Mouse (Mus musculus) forebrain, embryonic 15.5 days (tissue): ENCODE measurements around the gene Crybb1. TPM values are rescaled to one million over a fixed set of nuclear protein-coding genes. Genes with fewer than 3 reads are reported as not detected.

Experiments
- ATAC-seq: fragments of 200-750 bp; cut with Nextera tagmentation; replicated peaks from 2 replicates; pipeline ENCODE4 v1.8.0; 2017; ENCODE audit warnings: mild to moderate bottlenecking, moderate TSS enrichment, moderate library complexity
- H3K27ac ChIP-seq: fragments of 300-500 bp; sonication (generic); replicated peaks from 2 replicates; pipeline ENCODE4 v1.5.1; 2015; ENCODE audit warnings: mild to moderate bottlenecking, inconsistent platforms
- H3K27me3 ChIP-seq: fragments of 300-500 bp; sonication (generic); 2 replicates; pipeline ENCODE4 v1.6.1; 2015; ENCODE audit warnings: inconsistent platforms
- H3K36me3 ChIP-seq: fragments of 300-500 bp; sonication (generic); 2 replicates; pipeline ENCODE4 v1.6.1; 2015; ENCODE audit warnings: mild to moderate bottlenecking, inconsistent platforms
- H3K4me1 ChIP-seq: fragments of 300-500 bp; sonication (generic); 2 replicates; pipeline ENCODE4 v1.6.1; 2015; ENCODE audit warnings: inconsistent platforms
- H3K4me2 ChIP-seq: fragments of 300-500 bp; sonication (generic); replicated peaks from 2 replicates; pipeline ENCODE4 v1.6.1; 2015; ENCODE audit warnings: mild to moderate bottlenecking, inconsistent platforms
- H3K4me3 ChIP-seq: fragments of 300-500 bp; sonication (generic); 2 replicates; pipeline ENCODE4 v1.5.1; 2015; ENCODE audit warnings: mild to moderate bottlenecking, inconsistent platforms
- H3K9ac ChIP-seq: fragments of 300-500 bp; sonication (generic); replicated peaks from 2 replicates; pipeline ENCODE4 v1.6.1; 2015; ENCODE audit warnings: mild to moderate bottlenecking, inconsistent platforms
- H3K9me3 ChIP-seq: fragments of 300-500 bp; sonication (generic); 2 replicates; pipeline ENCODE4 v1.6.1; 2016; ENCODE audit warnings: inconsistent platforms
- WGBS: fragments of 180-500 bp; shearing (Covaris S2); methylation state at CpG from one replicate; pipeline ENCODE4 v1.1.7; 2015; ENCODE audit warnings: mixed read lengths; 5-methylcytosine and 5-hydroxymethylcytosine counted together
- polyA plus RNA-seq: library from polyadenylated mRNA; unstranded; fragments of >200 nt; fragmentation: Nextera tagmentation; extraction: Ambion mirVana; gene quantifications from 2 replicates; pipeline ENCODE4 v1.2.1, GENCODE M21; 2015

Gene Crybb1
- polyA plus RNA-seq, 1 experiment from 2014 or later = 5.4 TPM

GRCm38 (mm10) chr5:112300721-112301308 is 45.2 kb downstream of the Crybb1 start:
- H3K9ac ChIP-seq = no peak overlapping the region
- no peak overlapping the region for H3K4me2 ChIP-seq
- no peak for ATAC-seq
- WGBS = 88% methylated on average over 6 of the region's 6 CpGs
- no peaks in the 10 kb centered on the region for H3K9me3 ChIP-seq
- 0 out of 2 replicates have a peak, but pooled peaks cover 4% of the 10 kb centered on the region for H3K4me1 ChIP-seq
- no peak overlapping the region for H3K27ac ChIP-seq
- H3K27me3 ChIP-seq = no peaks in the 10 kb centered on the region
- no peak overlapping the region for H3K4me3 ChIP-seq
- no peaks in the 10 kb centered on the region for H3K36me3 ChIP-seq

- H3K9ac ChIP-seq = no peak overlapping the region
- H3K4me2 ChIP-seq = no peak overlapping the region
- H3K9me3 ChIP-seq = no peaks in the 10 kb centered on the region
- 0 out of 2 replicates have a peak, but pooled peaks cover 4% of the 10 kb centered on the region for H3K4me1 ChIP-seq
- ATAC-seq = no peak
- no peaks in the 10 kb centered on the region for H3K27me3 ChIP-seq
- H3K36me3 ChIP-seq = no peaks in the 10 kb centered on the region
- WGBS = 89% methylated on average over 4 of the region's 4 CpGs
- no peak overlapping the region for H3K4me3 ChIP-seq
- H3K27ac ChIP-seq = no peak overlapping the region
Measured at GRCm38 (mm10) chr5:112301694-112302093, 46.1 kb downstream of the Crybb1 start.

- no peak for ATAC-seq
- H3K27ac ChIP-seq = no peak overlapping the region
- no peaks in the 10 kb centered on the region for H3K9me3 ChIP-seq
- no peaks in the 10 kb centered on the region for H3K36me3 ChIP-seq
- no peak overlapping the region for H3K4me2 ChIP-seq
- no peaks in the 10 kb centered on the region for H3K27me3 ChIP-seq
- H3K4me1 ChIP-seq = no peaks in the 10 kb centered on the region
- H3K4me3 ChIP-seq = no peak overlapping the region
- WGBS = 95% methylated on average over 5 of the region's 5 CpGs
- H3K9ac ChIP-seq = no peak overlapping the region
Measured at GRCm38 (mm10) chr5:112302310-112302709, 46.7 kb downstream of the Crybb1 start.

- Histone ChIP-seq H3K4me1 (no peaks in the 10 kb centered on the region), H3K27ac (no peak overlapping the region), H3K9ac (no peak overlapping the region), H3K4me3 (no peak overlapping the region), H3K27me3 (no peaks in the 10 kb centered on the region), H3K36me3 (peaks cover 15% of the 10 kb centered on the region), H3K4me2 (no peak overlapping the region), H3K9me3 (no peaks in the 10 kb centered on the region)
- ATAC-seq = no peak
- 65% methylated on average over 5 of the region's 5 CpGs for WGBS
Measured at GRCm38 (mm10) chr5:112305842-112306241, 50.2 kb downstream of the Crybb1 start.

GRCm38 (mm10) chr5:112313222-112313885 is 57.7 kb downstream of the Crybb1 start:
- Histone ChIP-seq H3K27ac (peak overlapping the region; percentile 52), H3K4me1 (no peaks in the 10 kb centered on the region), H3K4me2 (no peak overlapping the region), H3K9me3 (no peaks in the 10 kb centered on the region), H3K9ac (no peak overlapping the region), H3K4me3 (no peak overlapping the region), H3K36me3 (peaks cover 19% of the 10 kb centered on the region), H3K27me3 (no peaks in the 10 kb centered on the region)
- 52% methylated on average over 11 of the region's 11 CpGs for WGBS
- ATAC-seq = no peak

GRCm38 (mm10) chr5:112316468-112316867 is 60.9 kb downstream of the Crybb1 start:
- no peaks in the 10 kb centered on the region for H3K4me1 ChIP-seq
- peaks cover 13% of the 10 kb centered on the region; the same call in 1 of the 2 replicates for H3K36me3 ChIP-seq
- no peak overlapping the region for H3K9ac ChIP-seq
- H3K27me3 ChIP-seq = no peaks in the 10 kb centered on the region
- no peaks in the 10 kb centered on the region for H3K9me3 ChIP-seq
- no peak overlapping the region for H3K4me3 ChIP-seq
- H3K27ac ChIP-seq = no peak overlapping the region
- no peak overlapping the region for H3K4me2 ChIP-seq
- WGBS = 69% methylated on average over 5 of the region's 5 CpGs
- ATAC-seq = no peak

GRCm38 (mm10) chr5:112317328-112317727 is 61.7 kb downstream of the Crybb1 start:
- H3K4me1 ChIP-seq = no peaks in the 10 kb centered on the region
- peaks cover 13% of the 10 kb centered on the region; the same call in 1 of the 2 replicates for H3K36me3 ChIP-seq
- 74% methylated on average over 5 of the region's 5 CpGs for WGBS
- no peak overlapping the region for H3K27ac ChIP-seq
- H3K27me3 ChIP-seq = no peaks in the 10 kb centered on the region
- H3K9me3 ChIP-seq = no peaks in the 10 kb centered on the region
- H3K9ac ChIP-seq = no peak overlapping the region
- H3K4me2 ChIP-seq = no peak overlapping the region
- H3K4me3 ChIP-seq = no peak overlapping the region
- ATAC-seq = no peak

Other genes starting within 250 kb of the Crybb1 start
- 1.6 and 1.8 TPM in 2 replicates for gene Cryba4, start 3.3 kb upstream of the Crybb1 start, polyA plus RNA-seq
- 28.8 and 29.5 TPM in 2 replicates for gene Tpst2, start 20.9 kb downstream of the Crybb1 start, polyA plus RNA-seq
- 33.9 and 34.4 TPM in 2 replicates for gene Tfip11, start 70.5 kb downstream of the Crybb1 start, polyA plus RNA-seq
- 54.0 and 57.5 TPM in 2 replicates for gene Srrd, start 87.2 kb downstream of the Crybb1 start, polyA plus RNA-seq
- 33.4 and 33.8 TPM in 2 replicates for gene Hps4, start 87.3 kb downstream of the Crybb1 start, polyA plus RNA-seq
- gene Gm6583, start 100.2 kb downstream of the Crybb1 start, polyA plus RNA-seq = 0.08 and 0.27 TPM in 2 replicates
- 81.7 and 91.9 TPM in 2 replicates for gene Asphd2, start 139.1 kb downstream of the Crybb1 start, polyA plus RNA-seq
- 0.84 and 1.0 TPM in 2 replicates for gene Gm6588, start 193.6 kb downstream of the Crybb1 start, polyA plus RNA-seq